Mouse (Mus musculus) Patski (cell line): ENCODE results near the gene Scin. TPM values are rescaled to one million over a fixed set of nuclear protein-coding genes. Genes with fewer than 3 reads are reported as not detected.

ENCODE experiments used
- ATAC-seq: fragments of 100-300 bp; one replicate; pipeline ENCODE4 v1.8.0; 2021
- CTCF ChIA-PET: fragments of 350-600 bp; sonication (Branson Sonifier 250); formaldehyde crosslinking; loops from one replicate; lab custom pipeline; 2022; ENCODE audit warnings: inconsistent platforms; lab: Charles Lee
- POLR2A ChIA-PET: fragments of 350-600 bp; sonication (Branson Sonifier 250); formaldehyde crosslinking; loops from one replicate; lab custom pipeline; 2022; ENCODE audit warnings: antibody characterized with exemption, inconsistent platforms; lab: Charles Lee
- DNase-seq: peaks from one replicate; pipeline ENCODE4 v3.0.0-alpha.2; 2011; ENCODE audit warnings: low read depth, low spot score
- H3K27me3 ChIP-seq: fragments of 371-371 bp; one replicate; pipeline ENCODE4 v1.5.1; 2021
- CTCF ChIP-seq: fragments of 100-300 bp; IDR thresholded peaks from one replicate; pipeline ENCODE4 v1.5.1; 2021
- in situ Hi-C: fragments of 300-500 bp; cut with MboI; formaldehyde crosslinking; loops from 3 replicates; pipeline ENCODE4 v1.11.1; 2018; ENCODE audit warnings: low pct_unique_long_range_greater_than_20kb, mixed read lengths
- polyA plus RNA-seq: library from polyadenylated mRNA; unstranded; gene quantifications from one replicate; pipeline ENCODE4 v1.2.3, GENCODE M21; 2021

The Scin gene
- polyA plus RNA-seq, 1 experiment from 2014 or later, result 3.5 TPM

DNA sequence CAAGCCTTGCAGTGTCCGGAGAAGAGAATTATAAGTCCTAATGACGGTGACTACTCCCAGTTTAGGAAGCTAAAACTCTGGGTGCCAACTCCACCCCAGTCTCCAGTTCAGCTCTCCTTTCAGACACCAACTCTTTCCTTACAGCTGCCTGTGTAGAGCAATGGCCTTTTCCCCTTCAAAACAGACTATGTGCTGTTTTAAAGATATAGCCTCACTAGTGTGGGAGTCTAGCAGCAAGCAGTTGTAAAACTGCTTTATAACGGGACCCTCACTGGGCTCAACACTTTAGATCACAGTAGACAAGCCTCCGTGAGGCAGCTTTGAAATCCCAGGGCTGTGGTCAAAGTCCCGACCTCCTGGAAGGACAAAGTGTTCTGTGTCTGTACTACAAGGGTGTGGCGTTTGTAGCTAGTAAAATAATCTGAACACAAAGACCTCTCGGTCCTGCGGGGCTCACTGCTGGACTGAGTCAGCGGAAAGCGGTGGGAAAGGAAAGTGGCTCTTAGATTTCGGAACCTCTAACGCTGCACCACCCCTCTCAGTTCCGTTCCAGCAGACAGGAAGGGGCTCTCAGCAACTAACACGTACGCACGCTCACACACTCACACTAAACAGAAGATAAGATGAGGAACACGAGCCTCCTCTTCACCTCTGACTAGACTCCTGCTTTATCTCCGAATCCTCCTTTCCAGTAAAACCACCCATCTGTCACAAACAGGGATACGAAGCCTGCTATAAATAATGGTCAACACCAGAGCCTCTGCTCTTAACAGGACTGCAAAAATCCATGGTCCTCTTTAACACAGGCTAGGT is 117.2 kb downstream of the Scin start:
- ATAC-seq, result no peak
- ChIA-PET POLR2A (no interaction called here), CTCF (no interaction called here)
- no peak for TF ChIP-seq CTCF
- no peaks in the 10 kb centered on the region for H3K27me3 ChIP-seq
- in situ Hi-C loops, result no loop called here
- no peak for DNase-seq

DNA sequence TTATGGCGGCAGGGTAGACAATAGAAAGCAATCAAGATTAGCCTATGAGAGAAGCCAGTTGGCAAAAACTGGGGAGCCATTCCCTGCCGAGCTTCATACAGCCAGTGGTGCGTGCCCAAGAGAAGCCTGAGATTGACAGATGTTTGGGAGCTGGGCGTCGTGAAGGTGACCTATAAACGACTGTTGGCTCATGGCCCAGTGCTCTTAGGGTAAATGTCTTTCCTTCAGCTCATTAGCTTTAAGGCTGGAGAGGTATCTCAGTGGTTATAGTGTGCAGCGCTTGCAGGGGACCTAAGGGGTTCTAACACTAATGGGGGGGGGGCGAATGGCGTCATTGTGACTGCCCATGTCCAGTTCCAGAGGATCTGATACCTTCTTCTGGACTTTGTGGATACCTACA is 118.0 kb downstream of the Scin start:
- POLR2A ChIA-PET, result no interaction called here
- CTCF ChIA-PET, result interaction anchor here (0.6 kb wide), 1 partner anchor 23 kb away, joined by 3 read pairs; no protein-coding TSS in a partner anchor
- H3K27me3 ChIP-seq, result no peaks in the 10 kb centered on the region
- ATAC-seq (no peak), DNase-seq (no peak)
- in situ Hi-C loops, result no loop called here
- no peak for TF ChIP-seq CTCF

DNA sequence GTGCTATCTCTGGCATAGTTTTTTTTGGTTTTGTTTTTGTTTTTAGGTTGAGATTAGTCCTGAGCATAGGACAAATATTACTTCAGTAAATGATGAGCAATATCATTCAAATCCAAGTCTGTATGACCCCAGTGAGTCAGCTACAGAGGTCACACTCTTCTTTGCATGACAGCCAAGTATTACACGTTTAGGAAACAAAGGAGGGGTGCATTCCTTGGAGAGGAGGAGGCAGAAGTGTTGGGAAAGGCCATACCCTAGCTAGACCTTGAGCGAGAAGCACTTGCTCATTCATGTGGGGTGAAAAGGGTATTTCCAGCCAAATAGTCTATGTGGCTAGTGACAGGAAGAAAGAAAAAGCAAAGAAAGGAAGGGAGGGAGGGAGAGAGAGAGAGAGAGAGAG is 124.2 kb downstream of the Scin start:
- no peaks in the 10 kb centered on the region for H3K27me3 ChIP-seq
- POLR2A ChIA-PET, result no interaction called here
- no peak for DNase-seq
- in situ Hi-C loops, result no loop called here
- CTCF ChIA-PET, result no interaction called here
- ATAC-seq, result no peak
- no peak for TF ChIP-seq CTCF

Other genes with a start within 250 kb of the Scin start
- 6.8 TPM for gene Arl4a, start 96.2 kb downstream of the Scin start, polyA plus RNA-seq
- gene Lsmem1, start 65.3 kb upstream of the Scin start, polyA plus RNA-seq, result not detected
- 95.5 TPM for gene Ifrd1, start 114.3 kb upstream of the Scin start, polyA plus RNA-seq